Mouse (Mus musculus): Measurements from ENCODE around the gene Cfap46. TPM values are rescaled to one million over a fixed set of nuclear protein-coding genes. Genes with fewer than 3 reads are reported as not detected.

The Cfap46 gene
- polyA plus RNA-seq, 1 experiment from 2014 or later, result not detected

Other genes with a start within 250 kb of the Cfap46 start
- not detected in 2 replicates for gene Nkx6-2, start 101.0 kb downstream of the Cfap46 start, polyA plus RNA-seq (2015; fragmentation: Nextera tagmentation; extraction: Ambion mirVana)
- not detected in 2 replicates for gene Adgra1, start 150.4 kb upstream of the Cfap46 start, polyA plus RNA-seq (2015; fragmentation: Nextera tagmentation; extraction: Ambion mirVana)
- not detected in 2 replicates for gene Kndc1, start 210.9 kb upstream of the Cfap46 start, polyA plus RNA-seq (2015; fragmentation: Nextera tagmentation; extraction: Ambion mirVana)

Measured in liver, embryonic 15.5 days (tissue).